Mouse (Mus musculus): ENCODE measurements around the gene Cog4. TPM values are rescaled to one million over a fixed set of nuclear protein-coding genes. Genes with fewer than 3 reads are reported as not detected.

Cog4 gene
- polyA plus RNA-seq (2012): 20.8 and 31.7 TPM in 2 replicates

DNA sequence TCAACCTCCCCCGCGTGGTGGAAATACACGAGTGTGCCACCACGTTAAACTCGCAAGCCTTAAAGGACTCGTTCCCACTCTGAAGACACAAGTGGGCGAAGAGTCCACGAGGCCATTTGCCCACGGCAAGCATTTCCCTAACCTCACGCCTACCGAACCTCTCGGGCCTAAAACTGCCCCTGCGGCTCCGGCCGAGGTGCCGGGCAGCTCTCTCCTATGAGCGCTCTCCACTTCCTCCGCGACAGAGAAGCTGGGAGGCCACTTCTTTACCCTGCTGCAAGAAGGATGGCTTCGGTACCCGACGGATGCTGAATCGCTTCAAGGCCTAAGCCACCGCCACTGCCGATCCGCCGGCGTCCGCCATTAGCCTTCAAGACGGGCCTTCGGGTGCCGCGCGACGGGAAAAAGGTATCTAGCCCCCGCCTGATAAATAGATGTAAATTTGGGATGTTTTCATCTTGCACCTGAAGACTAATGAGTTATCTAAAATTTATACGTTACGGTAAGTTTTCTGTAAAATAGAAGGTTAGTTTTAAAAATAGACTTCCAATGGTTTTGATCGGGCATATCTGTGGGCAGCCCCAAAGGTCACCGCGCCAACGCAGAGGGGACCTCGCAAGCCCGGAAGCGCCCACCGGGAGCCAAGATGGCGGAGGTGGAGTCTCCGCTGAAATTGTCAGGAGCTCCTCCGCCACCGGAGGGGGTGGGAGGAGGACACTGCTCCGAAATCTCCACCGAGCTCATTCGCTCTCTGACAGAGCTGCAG, at the start of gene Cog4, which contains the start of gene Sf3b3:
Gene Cog4 (plus strand): TSS at position 196 of the 766 bp plus-strand sequence.
Gene Sf3b3 (minus strand): TSS at position 383 of the 766 bp plus-strand sequence.
- TF ChIP-seq GATA1 (IDR thresholded peaks at IDR 0.05; ENCODE audit: low read length): no peak

DNA sequence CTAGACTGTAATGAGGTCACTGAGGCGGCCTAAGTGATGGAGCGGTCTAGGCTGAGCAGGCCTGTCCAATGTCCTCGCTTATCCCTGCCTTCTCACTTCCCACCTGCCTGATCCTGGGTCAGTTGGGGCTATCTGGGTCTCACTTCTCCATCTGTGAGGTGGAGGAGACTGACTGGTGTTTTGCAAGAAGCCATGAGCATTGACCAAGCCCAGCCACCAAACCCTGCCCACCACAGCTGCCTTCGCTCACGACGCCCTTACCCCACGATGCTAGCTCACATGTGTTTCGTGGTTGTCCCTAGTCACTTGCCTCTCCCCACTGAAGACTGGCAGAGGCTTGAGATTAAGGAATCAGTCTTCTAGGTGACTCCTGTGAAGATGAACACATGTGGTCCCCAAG, 49.3 kb upstream of the Cog4 start:
- no peak for TF ChIP-seq GATA1 (IDR thresholded peaks at IDR 0.05; ENCODE audit: low read length)

DNA sequence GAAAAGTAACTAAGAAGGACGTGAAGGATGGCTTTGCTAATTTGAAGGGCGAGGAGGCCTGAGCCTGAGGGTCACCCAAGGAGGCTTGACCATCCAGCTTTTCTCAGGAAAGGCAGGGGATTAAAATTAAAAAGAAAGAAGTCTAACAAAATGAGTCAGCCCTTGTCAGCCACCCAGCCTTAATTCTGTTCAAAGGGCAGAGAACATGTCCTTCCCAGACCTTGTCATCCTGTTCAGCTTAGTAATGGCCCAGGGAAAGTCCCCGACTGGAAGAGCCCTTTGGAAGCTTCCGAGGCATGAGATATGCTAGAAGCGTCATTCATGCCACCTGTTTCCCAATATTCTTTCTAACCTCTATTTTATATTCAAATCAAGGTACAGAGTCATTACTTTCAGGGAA, 43.4 kb upstream of the Cog4 start:
- no peak for TF ChIP-seq GATA1 (IDR thresholded peaks at IDR 0.05; ENCODE audit: low read length)

DNA sequence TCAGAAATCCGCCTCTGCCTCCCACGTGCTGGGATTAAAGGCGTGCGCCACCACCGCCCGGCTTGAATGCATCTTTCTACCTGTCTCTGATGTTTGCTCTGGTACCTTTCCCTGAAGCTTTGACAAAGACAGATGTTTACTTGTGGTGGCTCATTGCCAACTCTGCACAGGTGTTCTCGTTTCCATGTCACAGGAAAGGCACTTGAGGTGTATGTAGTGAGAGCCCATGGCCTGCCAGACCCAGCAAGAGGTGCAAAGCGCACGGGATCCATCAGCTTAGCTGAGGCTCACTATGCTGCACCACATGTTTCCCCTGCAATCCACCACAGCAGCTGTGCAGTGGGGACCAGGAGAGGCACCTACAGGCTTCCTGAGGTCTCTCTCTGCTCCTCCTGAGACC, 42.5 kb upstream of the Cog4 start:
- TF ChIP-seq GATA1 (IDR thresholded peaks at IDR 0.05; ENCODE audit: low read length): no peak

DNA sequence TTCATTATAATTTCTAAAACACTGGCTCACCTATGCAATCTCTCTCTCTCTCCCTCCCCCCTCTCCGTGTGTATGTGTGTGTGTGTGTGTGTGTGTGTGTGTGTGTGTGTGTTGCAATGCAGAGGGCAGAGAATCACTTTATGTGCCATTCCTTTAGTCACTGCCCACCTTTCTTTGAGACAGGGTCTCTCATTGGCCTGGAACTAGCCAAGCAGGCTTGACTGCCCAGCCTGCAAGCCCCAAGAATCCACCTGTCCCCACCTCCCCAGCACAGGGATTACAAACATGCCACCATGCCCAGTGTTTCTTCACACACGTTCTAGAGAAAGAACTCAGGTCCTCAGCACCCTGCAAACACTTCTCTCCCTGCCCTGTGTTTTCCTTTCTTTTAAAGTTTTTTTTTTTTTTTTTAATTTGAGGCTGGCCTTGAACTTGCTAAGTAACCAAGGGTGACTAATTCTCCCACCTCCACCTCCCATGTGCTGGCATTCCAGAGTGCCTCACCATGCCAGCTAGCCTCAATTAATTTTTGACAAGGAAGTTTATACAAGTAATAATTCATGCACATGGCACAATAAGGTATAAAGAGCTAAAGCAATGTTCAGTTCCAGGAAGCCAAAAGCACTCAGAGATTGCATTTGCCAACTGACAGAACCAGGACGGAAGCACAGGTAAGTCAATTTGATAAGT, 41.4 kb upstream of the Cog4 start:
- no peak for TF ChIP-seq GATA1 (IDR thresholded peaks at IDR 0.05; ENCODE audit: low read length)

DNA sequence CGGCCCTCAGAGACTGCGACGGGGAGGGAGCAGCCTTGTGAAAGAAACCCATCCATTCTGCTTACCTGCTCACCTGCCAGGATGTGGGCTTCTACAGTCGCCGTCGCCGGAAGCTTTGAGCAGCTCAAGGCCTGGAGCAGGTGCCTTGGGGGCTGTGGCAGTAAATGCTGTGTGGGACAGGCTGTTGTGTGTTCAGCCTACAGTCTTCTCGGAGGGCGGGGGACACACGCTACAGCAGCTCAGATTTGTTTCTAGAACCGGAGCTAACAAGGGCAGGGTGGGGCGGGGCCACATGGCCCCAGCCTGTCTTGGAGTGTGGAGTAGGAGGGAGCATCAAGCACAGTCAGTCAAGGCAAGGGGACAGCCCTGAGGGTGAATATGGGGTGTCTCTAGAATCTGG, 40.7 kb upstream of the Cog4 start, which contains the start of gene Il34:
Gene Il34 (minus strand): TSS at position 256 of the 400 bp plus-strand sequence.
- TF ChIP-seq GATA1 (IDR thresholded peaks at IDR 0.05; ENCODE audit: low read length): no peak

DNA sequence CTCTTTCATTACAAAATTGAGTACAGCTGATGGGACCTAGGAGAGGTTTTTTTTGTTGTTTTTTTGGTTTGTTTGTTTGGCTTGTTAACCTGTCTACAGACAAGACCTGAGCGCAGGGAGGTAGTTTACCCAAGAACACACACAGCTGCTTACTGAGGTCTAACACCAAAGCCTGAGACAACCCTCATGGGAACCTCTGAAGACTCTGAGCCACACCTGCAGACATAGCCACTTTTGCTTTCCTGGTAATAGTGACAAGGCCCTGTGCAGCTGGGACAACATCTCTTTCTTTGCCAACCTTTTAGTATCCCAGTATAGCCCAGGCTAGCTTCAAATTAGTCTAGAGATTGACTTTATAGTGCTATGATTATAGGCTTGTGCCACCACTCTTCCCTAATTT, 40.3 kb upstream of the Cog4 start:
- TF ChIP-seq GATA1 (IDR thresholded peaks at IDR 0.05; ENCODE audit: low read length): no peak

DNA sequence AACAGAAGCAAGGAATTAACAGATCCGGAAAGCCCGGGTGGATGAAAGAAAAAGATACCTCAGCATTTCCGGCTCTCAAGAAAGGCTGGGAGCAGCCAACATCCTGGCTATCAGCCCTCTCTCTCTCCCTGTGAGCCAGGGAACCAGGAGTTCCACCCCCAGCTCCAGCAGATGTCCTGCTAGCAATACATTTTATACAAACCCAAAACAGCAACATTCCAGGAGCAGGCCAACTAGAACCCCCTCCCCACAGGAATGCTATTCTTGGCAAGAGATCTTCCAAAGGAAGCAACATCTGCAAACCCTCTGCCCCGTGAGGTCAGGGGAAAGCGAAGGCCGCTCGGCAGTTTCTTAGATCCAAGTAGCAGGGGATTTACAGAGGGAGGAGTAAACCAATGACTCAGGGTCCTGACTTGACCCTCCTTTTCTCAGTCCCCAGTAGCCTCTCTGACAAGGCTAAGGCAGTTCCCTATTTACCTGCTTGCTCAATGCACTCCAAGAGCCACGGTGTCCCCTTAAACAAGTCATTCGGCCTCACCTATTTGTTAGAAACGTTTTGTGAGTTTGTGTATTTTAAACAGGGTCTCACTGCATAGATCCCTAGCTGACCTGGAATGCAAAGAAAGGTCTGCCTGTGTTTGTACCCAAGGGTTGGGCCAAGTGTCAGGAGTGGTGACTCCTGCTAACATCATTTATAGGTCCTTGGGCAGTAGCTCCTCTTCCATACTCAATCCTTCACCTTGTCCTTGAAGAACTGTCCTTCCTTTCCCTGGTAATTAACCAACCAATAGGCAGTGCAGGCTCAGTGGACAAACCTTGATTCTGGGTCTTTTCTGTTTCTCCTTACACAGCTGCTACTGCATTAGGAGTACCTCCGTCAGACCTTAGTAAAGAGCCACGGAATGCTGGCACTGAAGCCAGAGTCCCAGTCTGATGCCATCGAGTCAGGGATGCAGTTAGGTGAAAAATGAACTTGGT, 37.6 kb upstream of the Cog4 start:
- no peak for TF ChIP-seq GATA1 (IDR thresholded peaks at IDR 0.05; ENCODE audit: low read length)

DNA sequence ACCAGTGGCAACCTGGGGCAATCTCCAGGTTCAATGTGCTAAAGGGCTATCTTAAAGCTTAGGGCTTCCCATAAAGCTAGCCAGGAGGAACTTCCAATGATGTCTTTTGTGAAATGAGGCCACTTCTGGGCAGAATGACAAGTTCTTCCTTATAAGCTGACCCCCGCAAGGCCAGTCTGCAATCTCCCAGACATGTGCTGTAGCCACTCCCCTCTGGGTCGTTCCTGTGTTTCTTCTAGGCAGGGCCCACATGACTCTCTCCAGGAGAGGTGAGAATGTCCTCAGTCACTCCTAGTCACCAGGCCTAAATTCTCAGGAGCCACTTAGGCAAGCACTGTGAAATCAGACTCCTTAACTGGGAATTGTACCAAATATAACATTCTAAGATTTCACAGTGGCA, 36.6 kb upstream of the Cog4 start:
- no peak for TF ChIP-seq GATA1 (IDR thresholded peaks at IDR 0.05; ENCODE audit: low read length)

DNA sequence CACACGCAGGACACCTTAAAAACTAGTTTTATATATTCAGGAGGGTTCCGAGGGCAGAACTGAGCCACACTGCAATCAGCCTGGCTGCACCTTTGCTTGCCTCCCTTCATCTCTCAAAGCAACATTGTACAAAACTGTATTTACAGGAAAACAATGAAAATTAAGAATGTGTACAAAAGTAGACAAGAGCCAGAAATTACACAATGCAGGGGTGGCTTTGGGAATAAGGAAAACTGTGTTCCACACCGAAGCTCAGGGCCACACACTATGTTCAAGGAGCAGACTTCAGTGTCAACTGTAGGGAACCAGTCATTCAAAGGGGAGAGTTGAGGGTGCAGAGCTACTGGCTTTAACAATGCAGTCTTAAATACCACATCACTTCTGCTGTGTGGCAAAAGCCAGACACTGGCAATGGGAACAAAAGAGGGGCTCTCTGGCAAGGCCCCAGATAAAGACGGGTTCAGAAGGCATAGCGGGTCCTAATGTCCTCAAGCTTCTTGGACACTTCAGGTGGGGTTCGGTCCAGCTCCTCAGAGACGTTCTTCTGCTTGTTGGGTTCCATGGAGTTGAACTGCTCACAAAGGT, 35.8 kb upstream of the Cog4 start:
- no peak for TF ChIP-seq GATA1 (IDR thresholded peaks at IDR 0.05; ENCODE audit: low read length)

DNA sequence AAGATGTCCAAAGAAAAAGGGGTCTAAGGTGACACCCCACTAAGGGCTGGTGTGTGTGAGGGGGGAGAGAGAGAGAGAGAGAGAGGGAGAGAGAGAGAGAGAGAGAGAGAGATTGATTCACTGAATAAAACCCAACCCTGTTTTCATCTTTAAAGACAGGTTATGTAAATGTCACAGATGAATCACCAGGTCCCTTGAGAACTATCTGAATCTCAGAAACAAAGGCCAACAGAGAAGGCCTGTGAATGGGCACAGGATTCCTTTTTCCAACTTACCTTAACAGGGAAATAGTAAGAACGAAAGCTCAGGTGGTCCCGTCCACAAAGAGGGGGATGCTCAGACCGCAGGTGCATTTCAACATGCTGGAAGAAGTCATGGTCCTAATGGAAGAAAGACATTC, 35.3 kb upstream of the Cog4 start:
- no peak for TF ChIP-seq GATA1 (IDR thresholded peaks at IDR 0.05; ENCODE audit: low read length)

DNA sequence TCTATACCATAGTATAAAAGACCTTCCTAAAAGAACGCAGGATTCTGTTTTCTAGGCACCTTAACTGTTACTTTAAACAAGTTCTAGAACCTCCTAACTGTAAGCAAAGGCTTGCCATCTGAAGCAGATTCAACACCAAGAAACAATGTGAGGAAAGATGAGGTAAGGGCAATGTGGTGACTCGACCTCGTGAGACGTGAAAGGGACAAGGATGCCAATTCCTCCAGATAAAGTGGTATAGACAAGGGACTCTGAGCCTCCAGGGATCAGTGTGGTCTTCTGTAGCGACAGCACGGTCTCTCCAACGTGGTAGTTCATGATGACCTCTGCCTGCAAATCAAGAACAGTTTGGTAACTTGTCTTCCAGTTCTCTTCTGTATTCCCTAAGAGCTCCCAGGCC, 34.6 kb upstream of the Cog4 start:
- no peak for TF ChIP-seq GATA1 (IDR thresholded peaks at IDR 0.05; ENCODE audit: low read length)

DNA sequence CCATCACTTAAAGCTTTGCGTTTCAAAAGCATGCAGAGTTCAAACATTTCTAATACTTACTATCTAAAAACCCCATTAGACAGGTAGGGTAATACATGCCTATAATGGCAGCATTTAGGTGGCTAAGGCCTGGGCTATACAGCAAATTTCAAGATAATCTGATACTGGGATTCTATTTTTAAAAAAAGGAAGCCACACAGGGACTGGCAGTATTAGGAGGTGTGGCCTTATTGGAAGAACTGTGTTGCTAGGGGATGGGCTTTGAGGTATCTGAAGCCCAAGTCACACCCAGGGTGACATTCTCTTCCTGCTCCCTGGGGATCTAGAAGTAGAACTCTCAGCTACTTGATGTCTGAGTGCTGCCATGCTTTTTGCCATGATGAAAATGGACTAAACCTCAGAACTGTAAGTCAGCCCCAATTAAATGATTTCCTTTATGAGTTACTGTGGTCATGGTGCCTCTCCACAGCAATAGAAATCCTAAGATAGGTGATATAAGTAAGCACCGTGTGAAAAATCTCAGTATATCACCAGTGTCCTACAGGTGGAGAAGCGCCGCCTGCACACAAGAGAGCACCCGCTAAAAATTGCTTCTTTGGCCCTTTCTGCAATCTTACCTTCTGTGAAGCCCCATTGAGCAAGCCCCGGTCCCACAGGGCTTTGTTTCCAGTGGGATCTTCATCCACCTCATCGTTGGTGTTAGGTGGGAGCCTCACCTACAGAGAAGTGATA, 33.9 kb upstream of the Cog4 start:
- TF ChIP-seq GATA1 (IDR thresholded peaks at IDR 0.05; ENCODE audit: low read length): no peak

DNA sequence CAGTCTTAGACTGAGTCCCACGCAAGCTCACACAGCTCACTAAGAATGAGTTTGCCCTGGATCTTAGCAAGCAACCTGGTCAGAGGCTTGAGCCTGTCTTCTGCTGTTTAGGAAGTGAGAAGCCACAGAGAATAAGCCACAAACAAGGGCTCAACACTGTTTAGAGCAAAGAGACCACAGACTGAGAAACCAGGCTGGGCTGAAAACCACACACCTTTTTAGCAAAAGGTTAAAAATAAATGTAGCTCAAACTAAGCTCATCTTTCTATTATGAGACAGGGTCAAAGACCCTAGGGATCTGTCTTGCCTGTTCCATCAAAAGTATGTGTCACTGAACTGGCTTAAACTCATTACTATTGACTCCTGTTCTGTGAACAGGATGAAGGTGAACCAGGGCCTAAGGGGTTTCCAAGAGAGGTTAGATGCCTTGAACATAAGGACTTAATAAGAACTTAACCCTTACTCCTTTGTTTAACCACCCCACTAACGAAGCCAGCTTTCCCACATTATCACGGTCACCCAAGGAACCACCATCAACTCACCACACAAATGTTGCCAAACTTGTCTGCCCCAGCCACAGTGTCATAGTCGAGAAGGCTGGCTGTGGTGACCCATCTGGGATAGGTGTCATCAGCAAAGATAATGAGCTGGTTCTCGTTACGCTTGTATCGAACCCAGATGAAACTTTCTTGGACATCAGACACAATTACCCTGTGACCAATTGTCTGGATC, 33.2 kb upstream of the Cog4 start:
- no peak for TF ChIP-seq GATA1 (IDR thresholded peaks at IDR 0.05; ENCODE audit: low read length)

Data from G1E-ER4 (cell line).